Mouse (Mus musculus) urinary bladder, postnatal 36 days (tissue): ENCODE data around the gene Pcsk1n.

ENCODE experiments used
- DNase-seq, 2 experiments: peaks; one replicate each; pipeline ENCODE4 v3.0.0; 2022; ENCODE audit warnings: low spot score in 2 of 2, mixed read lengths in 1 of 2

Gene Pcsk1n

GRCm38 (mm10) chrX:7947108-7947899 is 27.7 kb downstream of the Pcsk1n start, which contains the start of gene Hdac6:
TSS of gene Hdac6 (minus strand) at chrX:7947889.
- no peak for DNase-seq

GRCm38 (mm10) chrX:7947900-7948492 is 28.4 kb downstream of the Pcsk1n start:
- DNase-seq, result peak; percentile 87 to 94

GRCm38 (mm10) chrX:7950091-7950490 is 30.5 kb downstream of the Pcsk1n start:
- no peak for DNase-seq

- DNase-seq, result no peak
Measured at GRCm38 (mm10) chrX:7958868-7959267, 39.2 kb downstream of the Pcsk1n start.

GRCm38 (mm10) chrX:7963829-7964626 is 44.4 kb downstream of the Pcsk1n start:
- no peak for DNase-seq

GRCm38 (mm10) chrX:7966161-7966560 is 46.5 kb downstream of the Pcsk1n start:
- no peak for DNase-seq

- DNase-seq, result no peak
Measured at GRCm38 (mm10) chrX:7967596-7968201, 48.1 kb downstream of the Pcsk1n start.

GRCm38 (mm10) chrX:7968226-7968625 is 48.6 kb downstream of the Pcsk1n start:
- DNase-seq, result no peak

- DNase-seq, result no peak
Measured at GRCm38 (mm10) chrX:7968899-7969298, 49.3 kb downstream of the Pcsk1n start.

GRCm38 (mm10) chrX:7971292-7971691 is 51.7 kb downstream of the Pcsk1n start:
- no peak for DNase-seq
